Mouse (Mus musculus) olfactory bulb, adult 2 months (tissue): Measurements from ENCODE around the gene Ubqlnl. TPM values are rescaled to one million over a fixed set of nuclear protein-coding genes. Genes with fewer than 3 reads are reported as not detected.

Source experiments
- H3K27ac ChIP-seq: fragments of 200-500 bp; 2 replicates; pipeline ENCODE4 v1.5.1; 2012; ENCODE audit warnings: low read depth, low read length; ENCODE audit not compliant: insufficient read depth
- H3K4me1 ChIP-seq: fragments of 200-500 bp; 2 replicates; pipeline ENCODE4 v1.6.1; 2012; ENCODE audit warnings: low read length; ENCODE audit not compliant: control insufficient read depth, insufficient read depth
- H3K4me3 ChIP-seq: fragments of 200-500 bp; 2 replicates; pipeline ENCODE4 v1.5.1; 2012; ENCODE audit warnings: mild to moderate bottlenecking, low read depth, low read length, moderate library complexity; ENCODE audit not compliant: insufficient read depth
- CTCF ChIP-seq: fragments of 200-500 bp; IDR thresholded peaks from 2 replicates; pipeline ENCODE4 v1.5.1; 2012; ENCODE audit warnings: low read depth, mild to moderate bottlenecking, low read length, moderate library complexity; ENCODE audit not compliant: insufficient read depth
- POLR2A ChIP-seq: fragments of 200-500 bp; IDR thresholded peaks from 2 replicates; pipeline ENCODE4 v1.6.1; 2012; ENCODE audit warnings: mild to moderate bottlenecking, low read depth, low read length, moderate library complexity; ENCODE audit not compliant: insufficient read depth
- WGBS: fragments of 180-500 bp; shearing (Covaris S2); methylation state at CpG from one replicate; pipeline ENCODE4 v1.1.7; 2018; 5-methylcytosine and 5-hydroxymethylcytosine counted together
- polyA plus RNA-seq: library from polyadenylated mRNA; stranded (reverse); fragments of >200 nt; gene quantifications from 2 replicates; pipeline ENCODE4 v1.2.4, GENCODE M21; 2012; ENCODE audit warnings: low replicate concordance; ENCODE audit not compliant: missing spikeins, insufficient read depth, insufficient read length

Gene Ubqlnl
- polyA plus RNA-seq, result not detected in 2 replicates

- WGBS, result 89% methylated on average over 2 of the region's 2 CpGs
- TF ChIP-seq CTCF, result no peak
- no peak for TF ChIP-seq POLR2A
- Histone ChIP-seq H3K4me1 (no peaks in the 10 kb centered on the region), H3K4me3 (no peak within 1 kb of the TSS), H3K27ac (no peak within 1 kb of the TSS)
Observed at GRCm38 (mm10) chr7:104150456-104150855, at the start of gene Ubqlnl. Gene Ubqlnl (minus strand): TSS chr7:104150556.

GRCm38 (mm10) chr7:104199822-104200221 lies 49.5 kb upstream of the Ubqlnl start:
- WGBS, result 8% methylated on average over 5 of the region's 5 CpGs

DNA sequence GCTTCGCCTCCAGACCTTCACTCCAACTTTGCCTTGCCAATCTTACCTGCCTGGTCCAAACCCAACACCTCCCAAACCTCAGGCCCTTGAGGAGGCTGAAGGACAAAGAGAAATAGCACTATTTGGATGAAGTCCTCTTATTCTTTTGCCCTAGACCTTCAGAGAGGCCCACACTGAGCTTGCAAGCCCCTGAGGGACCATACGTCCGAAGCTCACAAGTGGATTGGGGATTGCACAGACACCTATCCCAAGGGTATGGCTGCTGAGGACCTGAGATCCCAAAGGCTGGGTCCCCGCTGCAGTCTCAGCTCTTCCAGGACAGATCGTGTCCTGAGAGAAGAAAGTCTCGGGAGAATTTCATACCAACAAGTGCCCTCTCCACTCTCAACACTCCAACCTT lies 45.5 kb upstream of the Ubqlnl start, which contains the start of gene Olfr649:
Olfr649 (minus strand) TSS at position 101 of the 400 bp plus-strand sequence.
- no peaks in the 10 kb centered on the region for H3K4me1 ChIP-seq
- no peak within 1 kb of the TSS for H3K4me3 ChIP-seq
- 86% methylated on average over 6 of the region's 6 CpGs for WGBS
- H3K27ac ChIP-seq, result no peak within 1 kb of the TSS
- TF ChIP-seq POLR2A (no peak), CTCF (no peak)

More at GRCm38 (mm10) chr7:104199822-104200221, 49.5 kb upstream of the Ubqlnl start:
- TF ChIP-seq POLR2A (no peak), CTCF (peak; percentile 60)
- no peak overlapping the region for H3K27ac ChIP-seq
- no peaks in the 10 kb centered on the region for H3K4me1 ChIP-seq
- H3K4me3 ChIP-seq, result no peak overlapping the region

- 62% methylated on average over 9 of the region's 9 CpGs for WGBS
- Histone ChIP-seq H3K27ac (no peak overlapping the region), H3K4me1 (no peaks in the 10 kb centered on the region), H3K4me3 (no peak overlapping the region)
- no peak for TF ChIP-seq CTCF
- no peak for TF ChIP-seq POLR2A
Observed at GRCm38 (mm10) chr7:104191275-104191674, 40.9 kb upstream of the Ubqlnl start.

- TF ChIP-seq POLR2A (no peak), CTCF (no peak)
- Histone ChIP-seq H3K27ac (no peak within 1 kb of the TSS), H3K4me3 (no peak within 1 kb of the TSS), H3K4me1 (no peaks in the 10 kb centered on the region)
- 89% methylated on average over 2 of the region's 2 CpGs for WGBS
Observed at GRCm38 (mm10) chr7:104183292-104183691, 32.9 kb upstream of the Ubqlnl start, which contains the start of gene Olfr648. Gene Olfr648 (minus strand): TSS chr7:104183392.

DNA sequence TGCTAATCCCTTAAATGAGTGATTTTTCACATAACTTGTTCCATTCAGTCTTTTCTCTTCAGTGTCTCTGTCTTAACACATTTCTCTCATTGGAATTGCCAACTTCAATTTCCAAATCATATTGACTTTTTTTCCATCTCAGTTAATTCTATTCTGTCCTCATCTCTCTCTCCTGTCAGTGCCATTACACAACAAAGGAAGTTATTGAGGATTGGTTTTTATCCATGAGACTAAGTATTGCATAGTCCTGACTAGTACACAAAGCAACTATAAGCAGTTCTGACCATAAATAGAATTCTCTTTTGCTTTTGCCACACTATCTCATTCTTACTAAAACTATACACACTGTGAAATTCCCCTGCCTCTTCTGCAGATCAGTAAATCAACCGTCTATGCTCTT lies 28.7 kb upstream of the Ubqlnl start:
- Histone ChIP-seq H3K4me3 (no peak overlapping the region), H3K27ac (no peak overlapping the region), H3K4me1 (no peaks in the 10 kb centered on the region)
- TF ChIP-seq POLR2A (no peak), CTCF (no peak)
- WGBS, result 69% methylated on average over 1 of the region's 1 CpGs

- WGBS, result 31% methylated on average over 5 of the region's 5 CpGs
- no peak overlapping the region for H3K27ac ChIP-seq
Observed at GRCm38 (mm10) chr7:104178422-104179054, 28.2 kb upstream of the Ubqlnl start.

GRCm38 (mm10) chr7:104175085-104175484 lies 24.7 kb upstream of the Ubqlnl start:
- Histone ChIP-seq H3K4me1 (no peaks in the 10 kb centered on the region), H3K27ac (no peak overlapping the region), H3K4me3 (no peak overlapping the region)
- 14% methylated on average over 1 of the region's 1 CpGs for WGBS
- TF ChIP-seq CTCF (no peak), POLR2A (no peak)

More at GRCm38 (mm10) chr7:104178422-104179054, 28.2 kb upstream of the Ubqlnl start:
- TF ChIP-seq POLR2A (no peak), CTCF (no peak)
- Histone ChIP-seq H3K4me3 (no peak overlapping the region), H3K4me1 (no peaks in the 10 kb centered on the region)

GRCm38 (mm10) chr7:104169634-104170204 lies 19.4 kb upstream of the Ubqlnl start:
- H3K4me3 ChIP-seq, result no peak overlapping the region
- H3K27ac ChIP-seq, result no peak overlapping the region
- 75% methylated on average over 6 of the region's 6 CpGs for WGBS
- no peak for TF ChIP-seq CTCF
- TF ChIP-seq POLR2A, result no peak
- no peaks in the 10 kb centered on the region for H3K4me1 ChIP-seq
